Mouse (Mus musculus) midbrain, embryonic 10.5 days (tissue): ENCODE measurements around the gene Diexf. TPM values are rescaled to one million over a fixed set of nuclear protein-coding genes. Genes with fewer than 3 reads are reported as not detected.

Source experiments
- DNase-seq: peaks from one replicate; pipeline ENCODE4 v3.0.0-alpha.2; 2017; ENCODE audit warnings: low spot score
- H3K27ac ChIP-seq: fragments of 300-500 bp; sonication (generic); replicated peaks from 2 replicates; pipeline ENCODE4 v1.5.1; 2016; ENCODE audit warnings: mild to moderate bottlenecking
- H3K27me3 ChIP-seq: fragments of 300-500 bp; sonication (generic); 2 replicates; pipeline ENCODE4 v1.6.1; 2016; ENCODE audit warnings: low read depth, mild to moderate bottlenecking; ENCODE audit not compliant: poor library complexity, severe bottlenecking
- H3K36me3 ChIP-seq: fragments of 300-500 bp; sonication (generic); 2 replicates; pipeline ENCODE4 v1.6.1; 2016; ENCODE audit warnings: mild to moderate bottlenecking, moderate library complexity
- H3K4me1 ChIP-seq: fragments of 300-500 bp; sonication (generic); 2 replicates; pipeline ENCODE4 v1.6.1; 2016
- H3K4me3 ChIP-seq: fragments of 300-500 bp; sonication (generic); 2 replicates; pipeline ENCODE4 v1.5.1; 2016; ENCODE audit warnings: mild to moderate bottlenecking, moderate library complexity
- H3K9me3 ChIP-seq: fragments of 300-500 bp; sonication (generic); replicated peaks from 2 replicates; pipeline ENCODE4 v1.6.1; 2016; ENCODE audit warnings: mild to moderate bottlenecking
- WGBS: fragments of 180-500 bp; shearing (Covaris S2); methylation state at CpG from one replicate; pipeline ENCODE4 v1.1.7; 2016; 5-methylcytosine and 5-hydroxymethylcytosine counted together
- polyA plus RNA-seq: library from polyadenylated mRNA; unstranded; fragments of >200 nt; fragmentation: Nextera tagmentation; extraction: Ambion mirVana; gene quantifications from 2 replicates; pipeline ENCODE4 v1.2.1, GENCODE M21; 2016

Gene Diexf
- polyA plus RNA-seq, 1 experiment from 2014 or later: 8.8 TPM

GRCm38 (mm10) chr1:193093596-193093995 lies 36.5 kb downstream of the Diexf start:
- Histone ChIP-seq H3K4me1 (no peaks in the 10 kb centered on the region), H3K36me3 (no peaks in the 10 kb centered on the region), H3K27ac (no peak overlapping the region), H3K9me3 (no peaks in the 10 kb centered on the region), H3K27me3 (no peaks in the 10 kb centered on the region), H3K4me3 (no peak overlapping the region)
- WGBS: 86% methylated on average over 3 of the region's 3 CpGs
- no peak for DNase-seq

- Histone ChIP-seq H3K9me3 (no peaks in the 10 kb centered on the region), H3K27ac (no peak overlapping the region), H3K36me3 (no peaks in the 10 kb centered on the region), H3K4me1 (no peaks in the 10 kb centered on the region), H3K27me3 (no peaks in the 10 kb centered on the region), H3K4me3 (no peak overlapping the region)
- WGBS: 79% methylated on average over 1 of the region's 1 CpGs
- DNase-seq: no peak
Observed at GRCm38 (mm10) chr1:193092771-193093170, 37.3 kb downstream of the Diexf start.

- no peaks in the 10 kb centered on the region for H3K27me3 ChIP-seq
- no peaks in the 10 kb centered on the region for H3K4me1 ChIP-seq
- H3K4me3 ChIP-seq: no peak overlapping the region
- H3K27ac ChIP-seq: no peak overlapping the region
- H3K36me3 ChIP-seq: no peaks in the 10 kb centered on the region
- no peak for DNase-seq
- WGBS: 88% methylated on average over 11 of the region's 11 CpGs
- no peaks in the 10 kb centered on the region for H3K9me3 ChIP-seq
Observed at GRCm38 (mm10) chr1:193090894-193091293, 39.2 kb downstream of the Diexf start.

- no peaks in the 10 kb centered on the region for H3K4me1 ChIP-seq
- H3K9me3 ChIP-seq: no peaks in the 10 kb centered on the region
- no peaks in the 10 kb centered on the region for H3K36me3 ChIP-seq
- no peaks in the 10 kb centered on the region for H3K27me3 ChIP-seq
- no peak overlapping the region for H3K27ac ChIP-seq
- no peak for DNase-seq
- 84% methylated on average over 18 of the region's 18 CpGs for WGBS
- no peak overlapping the region for H3K4me3 ChIP-seq
Observed at GRCm38 (mm10) chr1:193090211-193090871, 39.7 kb downstream of the Diexf start.

GRCm38 (mm10) chr1:193089683-193090082 lies 40.4 kb downstream of the Diexf start:
- H3K27me3 ChIP-seq: no peaks in the 10 kb centered on the region
- H3K27ac ChIP-seq: no peak overlapping the region
- no peak overlapping the region for H3K4me3 ChIP-seq
- DNase-seq: no peak
- no peaks in the 10 kb centered on the region for H3K4me1 ChIP-seq
- H3K9me3 ChIP-seq: no peaks in the 10 kb centered on the region
- no peaks in the 10 kb centered on the region for H3K36me3 ChIP-seq
- 81% methylated on average over 3 of the region's 3 CpGs for WGBS

GRCm38 (mm10) chr1:193089211-193089610 lies 40.9 kb downstream of the Diexf start:
- no peaks in the 10 kb centered on the region for H3K36me3 ChIP-seq
- no peak overlapping the region for H3K4me3 ChIP-seq
- no peaks in the 10 kb centered on the region for H3K4me1 ChIP-seq
- H3K9me3 ChIP-seq: no peaks in the 10 kb centered on the region
- WGBS: 94% methylated on average over 6 of the region's 6 CpGs
- H3K27me3 ChIP-seq: no peaks in the 10 kb centered on the region
- H3K27ac ChIP-seq: no peak overlapping the region
- no peak for DNase-seq

- no peak overlapping the region for H3K4me3 ChIP-seq
- H3K4me1 ChIP-seq: peaks cover 9% of the 10 kb centered on the region
- H3K27me3 ChIP-seq: no peaks in the 10 kb centered on the region
- no peaks in the 10 kb centered on the region for H3K36me3 ChIP-seq
- no peak overlapping the region for H3K27ac ChIP-seq
- DNase-seq: no peak
- H3K9me3 ChIP-seq: no peaks in the 10 kb centered on the region
- WGBS: 75% methylated on average over 9 of the region's 9 CpGs
Observed at GRCm38 (mm10) chr1:193086842-193087476, 43.1 kb downstream of the Diexf start.

- WGBS: 78% methylated on average over 4 of the region's 4 CpGs
- no peak for DNase-seq
- no peak overlapping the region for H3K4me3 ChIP-seq
- H3K4me1 ChIP-seq: peaks cover 10% of the 10 kb centered on the region
- H3K36me3 ChIP-seq: no peaks in the 10 kb centered on the region
- no peaks in the 10 kb centered on the region for H3K27me3 ChIP-seq
- H3K9me3 ChIP-seq: no peaks in the 10 kb centered on the region
- H3K27ac ChIP-seq: no peak overlapping the region
Observed at GRCm38 (mm10) chr1:193086111-193086841, 43.8 kb downstream of the Diexf start.

- Histone ChIP-seq H3K36me3 (no peaks in the 10 kb centered on the region), H3K9me3 (no peaks in the 10 kb centered on the region), H3K4me3 (no peak overlapping the region), H3K27ac (no peak overlapping the region), H3K27me3 (no peaks in the 10 kb centered on the region), H3K4me1 (peaks cover 10% of the 10 kb centered on the region)
- WGBS: 75% methylated on average over 5 of the region's 5 CpGs
- DNase-seq: no peak
Observed at GRCm38 (mm10) chr1:193085541-193086020, 44.5 kb downstream of the Diexf start.

GRCm38 (mm10) chr1:193084016-193084415 lies 46.1 kb downstream of the Diexf start:
- Histone ChIP-seq H3K27me3 (no peaks in the 10 kb centered on the region), H3K27ac (no peak overlapping the region), H3K36me3 (no peaks in the 10 kb centered on the region), H3K4me3 (no peak overlapping the region), H3K4me1 (peaks cover 10% of the 10 kb centered on the region), H3K9me3 (no peaks in the 10 kb centered on the region)
- DNase-seq: no peak
- 87% methylated on average over 1 of the region's 1 CpGs for WGBS

- H3K4me3 ChIP-seq: no peak overlapping the region
- peaks cover 10% of the 10 kb centered on the region for H3K4me1 ChIP-seq
- 91% methylated on average over 7 of the region's 7 CpGs for WGBS
- no peak for DNase-seq
- no peaks in the 10 kb centered on the region for H3K27me3 ChIP-seq
- H3K27ac ChIP-seq: no peak overlapping the region
- H3K9me3 ChIP-seq: no peaks in the 10 kb centered on the region
- no peaks in the 10 kb centered on the region for H3K36me3 ChIP-seq
Observed at GRCm38 (mm10) chr1:193083051-193083450, 47.0 kb downstream of the Diexf start.

GRCm38 (mm10) chr1:193082311-193082921 lies 47.7 kb downstream of the Diexf start:
- Histone ChIP-seq H3K4me1 (peaks cover 10% of the 10 kb centered on the region), H3K9me3 (no peaks in the 10 kb centered on the region), H3K27ac (no peak overlapping the region), H3K4me3 (no peak overlapping the region), H3K36me3 (no peaks in the 10 kb centered on the region), H3K27me3 (no peaks in the 10 kb centered on the region)
- no peak for DNase-seq
- 65% methylated on average over 10 of the region's 10 CpGs for WGBS
